Mouse (Mus musculus) cerebellum, postnatal 36 days (tissue): ENCODE data around the gene Rpl12.
A peak's percentile ranks its signal among the peaks of the same experiment; 100 is the strongest.

Source experiments
- DNase-seq, 2 experiments: peaks; one replicate each; pipeline ENCODE4 v3.0.0; 2021 to 2022; ENCODE audit warnings: mixed read lengths in 2 of 2

Gene Rpl12

DNA sequence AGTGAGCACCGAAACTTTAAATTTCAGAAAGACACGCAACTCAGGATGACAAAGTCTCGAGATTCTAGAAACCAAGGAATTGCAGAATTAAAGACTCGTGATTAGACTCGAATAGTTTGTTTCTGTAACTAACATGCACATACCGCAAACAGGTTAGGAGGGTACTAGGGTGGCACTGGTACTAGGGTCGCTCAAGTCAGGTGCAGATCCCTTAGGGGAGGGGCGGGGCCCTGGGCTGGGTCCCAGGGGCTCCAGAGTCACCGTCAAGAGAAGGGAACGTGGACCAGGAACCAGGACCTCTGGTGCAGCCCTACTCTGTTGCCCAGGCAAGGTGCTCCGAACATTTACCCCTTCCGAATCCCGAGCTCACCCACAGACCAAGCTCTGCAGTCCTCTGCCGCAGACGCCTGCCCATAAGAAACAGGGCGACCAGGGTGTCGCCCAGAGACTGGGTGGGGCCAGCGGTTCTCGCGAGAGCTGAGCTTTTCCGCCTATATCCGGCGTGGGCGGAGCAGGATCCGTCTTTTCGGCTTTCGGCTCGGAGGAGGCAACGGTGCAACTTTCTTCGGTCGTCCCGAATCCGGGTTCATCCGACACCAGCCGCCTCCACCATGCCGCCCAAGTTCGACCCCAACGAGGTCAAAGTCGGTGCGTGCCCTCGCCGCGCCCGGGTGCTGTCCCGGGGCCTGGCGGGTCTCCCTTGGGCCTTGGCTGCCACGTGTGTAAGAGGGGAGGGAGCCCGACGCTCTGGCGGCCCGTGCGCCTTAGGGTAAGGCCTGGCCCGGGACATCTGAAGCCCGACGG lies at the start of gene Rpl12, which contains the start of gene Lrsam1:
Gene Rpl12 (plus strand): TSS at position 368 of the 804 bp plus-strand sequence.
Gene Lrsam1 (minus strand): TSS at position 423 of the 804 bp plus-strand sequence.
- peak; percentile 90 to 93 for DNase-seq

DNA sequence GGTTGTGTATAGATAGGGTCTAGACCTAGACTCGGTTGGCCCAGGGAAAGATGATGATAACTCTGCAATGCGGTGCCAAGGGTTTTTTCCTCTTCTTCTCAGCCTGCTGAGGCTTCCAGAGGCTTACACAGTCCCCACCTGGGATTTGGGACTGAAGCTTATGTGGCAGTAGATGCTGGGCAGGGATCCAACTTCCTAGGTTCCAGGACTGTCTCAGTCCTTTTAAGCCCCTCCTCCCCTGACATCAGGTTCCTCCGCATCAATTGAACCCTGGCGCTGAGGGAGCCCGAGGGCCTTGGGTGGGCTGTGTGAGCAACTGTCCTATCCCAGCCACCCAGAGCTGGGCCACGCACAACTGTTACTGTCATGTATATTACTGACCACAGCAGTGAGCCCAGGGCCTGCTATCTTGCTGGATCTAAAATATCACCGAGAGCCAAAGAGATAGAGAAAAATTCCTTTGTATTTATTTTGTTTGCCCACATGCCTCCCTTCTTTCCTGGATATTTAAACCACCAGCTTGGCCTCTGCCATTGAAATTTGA lies 49.6 kb upstream of the Rpl12 start:
- DNase-seq, result no peak

DNA sequence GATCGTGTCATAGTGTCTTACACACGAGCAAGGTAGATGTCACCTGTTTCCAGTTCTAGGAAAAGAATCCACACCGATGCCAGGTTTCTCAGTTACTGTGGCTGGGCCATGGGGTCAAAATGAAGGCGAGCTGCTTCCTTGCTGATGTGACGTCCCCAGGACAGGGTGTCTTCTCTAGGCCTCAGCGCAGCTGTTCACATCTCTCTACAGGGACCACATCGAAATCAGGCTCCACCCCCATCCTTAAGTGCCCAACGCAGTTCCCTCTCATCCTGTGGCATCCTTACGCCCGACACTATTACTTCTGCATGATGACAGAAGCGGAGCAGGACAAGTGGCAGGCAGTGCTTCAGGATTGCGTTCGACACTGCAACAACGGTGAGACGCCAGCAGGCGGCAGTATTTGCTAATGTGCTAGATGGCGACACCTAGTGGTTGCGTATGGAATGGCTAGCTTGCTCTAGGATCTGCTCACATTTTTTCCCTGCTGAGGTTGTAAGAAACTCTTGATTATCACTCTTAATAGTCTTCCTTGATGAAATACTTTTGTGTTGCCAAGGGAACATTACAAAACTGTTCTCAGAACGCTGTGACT lies 49.1 kb upstream of the Rpl12 start:
- peak; percentile 85 to 92 for DNase-seq

- DNase-seq, result no peak
Measured at GRCm38 (mm10) chr2:32914362-32914761, 47.0 kb upstream of the Rpl12 start.

GRCm38 (mm10) chr2:32914896-32915295 lies 46.5 kb upstream of the Rpl12 start:
- no peak for DNase-seq

DNA sequence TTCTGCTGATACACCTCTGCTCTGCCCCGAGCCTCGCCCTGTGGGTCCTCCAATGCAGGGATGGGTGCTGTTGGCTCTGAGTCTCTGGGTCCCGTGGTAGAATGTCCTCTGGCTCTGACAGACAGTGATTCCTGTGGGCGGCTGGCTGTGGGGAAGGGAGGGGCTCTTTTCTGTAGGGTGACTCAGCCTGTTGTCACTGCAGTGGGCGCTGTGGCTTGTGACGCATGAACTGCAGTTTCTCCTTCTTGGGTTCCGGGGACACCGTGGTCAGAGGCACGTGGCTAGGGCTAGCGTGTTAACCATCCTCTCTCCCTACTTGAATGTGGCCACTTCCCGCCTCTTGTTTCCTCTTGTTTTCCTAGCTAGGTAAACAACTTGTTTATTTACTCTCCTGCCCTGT lies 43.8 kb upstream of the Rpl12 start:
- DNase-seq, result no peak

DNA sequence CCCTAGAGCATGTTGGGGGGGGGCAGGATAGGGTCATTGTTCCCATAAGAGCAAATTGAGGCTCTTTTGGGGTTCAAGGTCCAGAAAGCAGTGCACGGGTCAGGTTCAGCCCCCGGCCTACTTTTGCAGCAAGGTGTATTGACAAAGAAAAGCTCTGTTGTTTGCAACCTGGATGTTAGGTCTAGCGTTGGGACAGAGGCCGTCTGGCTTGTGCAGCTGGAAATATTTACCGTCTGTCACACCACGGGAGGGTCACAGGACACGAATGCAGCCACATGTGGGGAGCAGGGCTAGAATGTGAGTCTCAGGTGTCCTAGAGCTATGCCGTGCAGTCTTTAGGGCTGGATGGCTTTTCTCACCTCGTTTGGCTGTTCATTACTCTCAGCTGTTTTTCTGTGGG lies 43.0 kb upstream of the Rpl12 start:
- DNase-seq, result no peak

GRCm38 (mm10) chr2:32921235-32921634 lies 40.1 kb upstream of the Rpl12 start:
- DNase-seq, result no peak

DNA sequence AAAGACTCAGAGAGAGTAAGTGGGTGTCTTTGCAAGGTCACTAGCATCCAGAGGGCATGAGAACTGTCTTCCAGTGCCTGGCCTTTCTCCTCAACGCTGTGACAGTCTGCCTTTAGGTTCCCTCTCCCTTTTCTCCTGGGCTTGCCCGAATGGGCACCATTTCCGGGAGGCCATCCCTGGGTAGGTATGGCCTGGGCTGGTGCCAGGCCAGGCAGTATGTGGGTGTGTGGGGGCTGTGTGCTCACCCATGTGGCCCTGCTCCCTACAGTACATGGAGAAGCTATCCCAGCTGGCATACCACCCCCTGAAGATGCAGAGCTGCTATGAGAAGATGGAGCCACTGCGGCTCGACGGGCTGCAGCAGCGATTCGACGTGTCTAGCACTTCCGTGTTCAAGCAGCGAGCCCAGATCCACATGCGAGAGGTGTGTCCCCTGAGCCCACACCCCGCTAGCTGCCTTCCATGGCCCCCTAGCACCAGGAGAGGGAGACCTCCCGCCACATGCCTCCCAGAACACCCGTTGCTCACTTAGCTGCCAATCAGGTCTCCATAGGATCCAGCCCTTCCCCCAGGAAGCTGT lies 39.5 kb upstream of the Rpl12 start:
- DNase-seq, result no peak

DNA sequence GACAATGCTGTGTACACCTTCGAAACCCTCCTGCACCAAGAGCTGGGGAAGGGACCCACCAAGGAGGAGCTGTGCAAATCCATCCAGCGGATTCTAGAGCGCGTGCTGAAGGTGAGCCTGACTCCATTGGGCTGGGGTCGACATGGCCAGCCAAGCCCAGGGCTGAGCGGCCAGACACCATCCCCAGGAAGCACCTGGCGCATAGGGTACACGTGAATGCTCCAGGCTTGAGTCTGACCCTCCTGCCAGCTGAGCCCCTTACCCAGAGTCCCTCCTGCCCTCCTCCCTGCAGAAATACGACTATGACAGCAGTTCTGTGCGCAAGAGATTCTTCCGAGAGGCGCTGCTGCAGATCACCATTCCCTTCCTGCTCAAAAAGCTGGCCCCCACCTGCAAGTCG lies 38.8 kb upstream of the Rpl12 start:
- no peak for DNase-seq

- no peak for DNase-seq
Measured at GRCm38 (mm10) chr2:32923551-32924250, 37.7 kb upstream of the Rpl12 start.

- no peak for DNase-seq
Measured at GRCm38 (mm10) chr2:32924306-32924844, 37.0 kb upstream of the Rpl12 start.

DNA sequence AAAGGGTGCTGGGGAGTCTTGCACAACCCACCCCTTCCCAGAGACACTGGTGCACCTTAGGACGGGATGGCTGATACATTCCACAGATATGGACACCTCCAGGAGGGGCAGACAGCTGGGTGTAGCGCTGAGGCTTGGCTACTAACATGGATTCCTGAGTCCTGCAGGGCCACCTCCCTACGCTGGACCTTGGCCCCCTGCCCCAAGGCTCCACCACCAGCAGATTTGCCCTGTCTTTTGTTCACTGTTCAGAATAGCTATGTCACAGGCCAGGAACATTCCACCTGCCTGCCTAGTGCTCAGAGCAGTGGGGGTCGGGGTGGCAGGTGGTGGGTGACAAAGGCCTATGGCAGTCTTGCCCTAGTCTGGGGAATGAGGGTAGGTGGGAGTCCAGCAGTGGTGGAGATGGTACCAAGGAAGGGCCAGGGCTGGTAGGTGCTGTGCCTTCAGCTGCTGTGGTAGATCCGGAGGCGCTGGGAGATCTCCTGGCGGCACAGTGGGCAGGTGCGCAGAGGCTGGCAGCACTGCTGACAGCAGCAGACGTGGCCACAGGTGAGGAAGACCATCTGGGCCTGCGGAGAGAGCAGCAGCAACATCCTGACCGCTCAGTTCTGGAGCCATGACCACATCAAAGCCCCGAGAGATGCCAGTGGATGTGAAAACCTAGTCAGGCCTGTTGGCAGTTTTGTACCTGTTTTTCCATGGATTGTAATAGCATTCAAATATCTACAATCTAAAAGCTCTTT lies 34.9 kb upstream of the Rpl12 start:
- DNase-seq, result peak; percentile 26 to 34

DNA sequence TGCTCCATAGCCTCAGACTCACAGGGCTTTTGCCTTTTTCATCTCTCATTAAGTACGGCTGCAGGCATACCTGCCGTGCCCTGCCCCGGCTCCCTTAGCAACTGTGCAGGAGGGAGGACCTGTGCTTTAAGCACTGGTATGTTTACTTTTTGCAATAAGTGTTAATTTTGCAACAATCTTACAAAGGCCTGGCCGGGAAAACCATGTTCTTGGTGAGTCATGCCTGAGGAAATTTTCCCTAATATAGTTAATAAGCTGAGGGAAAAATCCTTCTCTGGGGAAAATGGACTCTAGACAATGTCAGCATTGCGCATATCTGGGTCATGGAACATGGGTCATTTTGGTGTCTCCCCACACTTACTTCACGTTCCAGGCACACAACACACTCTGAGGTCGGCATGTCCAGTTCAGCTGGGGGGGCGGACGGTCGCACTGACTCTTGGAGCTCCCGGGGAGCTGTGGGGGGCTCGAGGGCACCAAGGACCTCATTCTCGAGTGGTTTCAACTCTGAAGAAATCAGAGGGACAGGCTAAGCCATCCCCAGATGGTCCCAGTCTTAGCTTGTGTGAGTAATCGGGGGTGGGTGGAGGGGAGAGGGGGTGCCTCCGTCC lies 33.6 kb upstream of the Rpl12 start:
- DNase-seq, result no peak

DNA sequence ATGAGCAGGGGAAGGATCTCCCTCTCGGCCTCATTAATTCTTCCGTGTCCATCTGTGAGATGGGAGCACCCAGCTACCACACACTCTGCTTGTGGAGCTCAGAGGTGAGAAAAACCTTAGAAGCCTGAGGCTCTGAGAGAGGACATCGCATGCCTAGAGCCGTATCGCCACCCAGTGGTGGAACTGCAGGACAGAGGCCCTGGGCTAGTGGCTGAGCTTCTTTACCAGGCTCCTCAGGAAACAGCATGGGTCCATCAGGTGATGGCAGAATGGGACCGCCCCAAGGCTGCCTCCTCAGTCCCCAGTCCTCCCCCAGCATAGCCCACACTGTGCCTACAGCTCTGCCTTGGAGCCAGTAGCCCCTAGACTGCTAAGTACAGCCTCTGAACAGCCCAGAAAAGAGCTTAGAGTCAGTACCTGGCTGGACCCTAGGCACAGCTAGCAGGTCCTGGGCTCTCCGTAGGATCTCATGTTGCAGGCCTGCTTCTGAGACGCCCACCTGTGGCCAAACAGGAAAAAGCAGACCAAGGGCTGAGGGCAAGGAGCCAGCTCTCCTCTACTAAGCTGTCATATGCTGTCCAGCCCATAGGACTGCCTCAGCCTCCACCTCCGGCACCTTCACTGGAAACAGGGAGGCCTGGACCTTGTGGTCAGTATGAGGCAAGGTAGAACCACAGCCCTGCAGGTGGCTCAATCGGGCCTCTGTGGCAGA lies 33.0 kb upstream of the Rpl12 start:
- peak; percentile 82 to 85 for DNase-seq

- DNase-seq, result no peak
Measured at GRCm38 (mm10) chr2:32928947-32929829, 32.2 kb upstream of the Rpl12 start.

DNA sequence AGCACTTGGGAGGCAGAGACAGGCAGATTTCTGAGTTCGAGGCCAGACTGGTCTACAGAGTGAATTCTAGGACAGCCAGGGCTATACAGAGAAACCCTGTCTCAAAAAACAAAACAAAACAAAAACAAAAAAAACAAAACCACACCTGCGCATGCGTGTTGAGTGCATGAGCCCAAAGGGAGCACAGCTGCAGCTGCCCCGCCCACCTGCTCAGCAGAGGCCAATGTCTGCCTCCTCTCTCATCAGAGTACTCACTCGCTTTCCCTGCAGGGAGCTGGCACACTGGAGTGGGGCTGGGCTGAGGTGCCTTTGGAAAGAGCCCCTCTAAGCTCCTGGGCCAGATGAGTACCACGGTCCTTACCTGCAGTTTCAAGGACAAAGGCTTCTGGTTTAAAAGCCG lies 29.6 kb upstream of the Rpl12 start:
- no peak for DNase-seq

GRCm38 (mm10) chr2:32938741-32939140 lies 22.6 kb upstream of the Rpl12 start:
- DNase-seq, result no peak

DNA sequence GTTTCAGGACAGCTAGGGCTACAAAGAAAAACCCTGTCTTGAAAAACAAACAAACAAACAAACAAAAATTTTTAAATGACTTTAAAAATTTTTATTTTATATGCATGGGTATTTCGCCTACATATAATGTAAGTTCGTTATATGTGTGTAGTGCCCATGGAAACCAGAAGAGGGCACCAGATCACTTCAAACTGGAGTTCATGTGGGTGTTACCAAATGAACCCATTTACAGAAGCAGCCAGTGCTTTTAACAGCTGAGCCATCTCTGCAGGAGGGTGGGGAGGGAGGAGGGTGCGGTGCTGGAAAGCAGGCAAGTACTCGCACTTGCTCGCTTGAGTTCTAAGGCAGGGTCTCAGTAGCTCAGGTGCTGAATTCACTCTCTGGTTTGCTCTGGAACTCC lies 21.9 kb upstream of the Rpl12 start:
- DNase-seq, result peak in 1 of 2 experiments; percentile 45

GRCm38 (mm10) chr2:32940483-32940882 lies 20.9 kb upstream of the Rpl12 start:
- DNase-seq, result no peak
